Mouse (Mus musculus): Measurements from ENCODE around the gene Rara.

GRCm38 (mm10) chr11:98966499-98967141 is 39.0 kb downstream of the Rara start:
- TF ChIP-seq CTCF (IDR thresholded peaks at IDR 0.05; ENCODE audit: extremely low read depth, insufficient read depth, low read length) = 0 out of 2 replicates have a peak, but pooled peaks have one; percentile 1
- TF ChIP-seq POLR2A (IDR thresholded peaks at IDR 0.05; ENCODE audit: extremely low read depth, insufficient read depth, low read length) = no peak
